In genomic region chr4:131723415-131724080, GRCm38 (mm10) we compare ENCODE assay signal across 9 mouse cellular contexts.
DNase-seq lines count a peak whose midpoint lies in the region; ATAC-seq and TF ChIP-seq lines count a peak whose summit lies in the region.
"Had no signal": no experiment of that assay in that cellular context is flagged by ENCODE, and none has a peak within 500 bp of the region (broad histone marks: within the 10 kb centered on the region; RNA-seq: fewer than 3 reads in every experiment).

No protein-coding gene starts in this region.

- H3K27ac ChIP-seq in hindbrain, embryonic 11.5 days (ENCODE audit: low read depth, low read length), result no peak overlapping the region
- no peak overlapping the region for H3K27ac ChIP-seq in hindbrain, embryonic 13.5 days
- no peak overlapping the region for H3K27ac ChIP-seq in cortical plate, adult 2 months (ENCODE audit: insufficient read depth, low read length)
- H3K27ac ChIP-seq: midbrain, embryonic 12.5 days had no signal

- no peak overlapping the region for H3K4me3 ChIP-seq in hindbrain, embryonic 11.5 days (ENCODE audit: low read depth, low read length)
- H3K4me3 ChIP-seq in hindbrain, embryonic 13.5 days, result no peak overlapping the region
- H3K4me3 ChIP-seq in cortical plate, adult 2 months (ENCODE audit: insufficient read depth, low read length), result no peak overlapping the region
- H3K4me3 ChIP-seq: midbrain, embryonic 12.5 days had no signal

- WGBS in hindbrain, embryonic 11.5 days, result 58% methylated on average over 11 of the region's 11 CpGs
- WGBS in hindbrain, embryonic 13.5 days, result 58% methylated on average over 11 of the region's 11 CpGs

- TF ChIP-seq POLR2A in cortical plate, adult 2 months (IDR thresholded peaks at IDR 0.05; ENCODE audit: extremely low read depth, insufficient read depth, low read length), result no peak

- TF ChIP-seq CTCF in cortical plate, adult 2 months (IDR thresholded peaks at IDR 0.05; ENCODE audit: extremely low read depth, insufficient read depth, low read length), result peak; percentile 47; the same call in 1 of the 2 replicates

- H3K27me3 ChIP-seq in hindbrain, embryonic 11.5 days (ENCODE audit: control insufficient read depth, insufficient read depth, low read length), result no peaks in the 10 kb centered on the region
- no peaks in the 10 kb centered on the region for H3K27me3 ChIP-seq in hindbrain, embryonic 13.5 days
- H3K27me3 ChIP-seq: midbrain, embryonic 12.5 days had no signal

- H3K4me1 ChIP-seq in hindbrain, embryonic 11.5 days (replicated peaks; ENCODE audit: control insufficient read depth, insufficient read depth, low read length), result no peaks in the 10 kb centered on the region
- peaks cover 8% of the 10 kb centered on the region for H3K4me1 ChIP-seq in hindbrain, embryonic 13.5 days (replicated peaks)
- H3K4me1 ChIP-seq in cortical plate, adult 2 months (ENCODE audit: control insufficient read depth, insufficient read depth, low read length), result peaks cover 2% of the 10 kb centered on the region

- no peaks in the 10 kb centered on the region for H3K9me3 ChIP-seq in hindbrain, embryonic 11.5 days (ENCODE audit: control insufficient read depth, low read length)
- H3K9me3 ChIP-seq in hindbrain, embryonic 13.5 days, result no peaks in the 10 kb centered on the region
- H3K9me3 ChIP-seq: midbrain, embryonic 12.5 days had no signal

- no peaks in the 10 kb centered on the region for H3K36me3 ChIP-seq in hindbrain, embryonic 11.5 days (ENCODE audit: control insufficient read depth, insufficient read depth, low read length)
- H3K36me3 ChIP-seq in hindbrain, embryonic 13.5 days, result no peaks in the 10 kb centered on the region
- H3K36me3 ChIP-seq: midbrain, embryonic 12.5 days had no signal

- no peak for ATAC-seq in hindbrain, embryonic 11.5 days (ENCODE audit: low FRiP score)
- ATAC-seq in hindbrain, embryonic 13.5 days (ENCODE audit: low FRiP score), result no peak
- ATAC-seq in megakaryocyte-erythroid progenitor cell, adult 5-6 weeks (replicated peaks; ENCODE audit: low FRiP score, low TSS enrichment, poor library complexity, severe bottlenecking), result peak; percentile 82

- H3K4me2 ChIP-seq in hindbrain, embryonic 11.5 days (replicated peaks; ENCODE audit: low read depth, low read length), result no peak overlapping the region
- no peak overlapping the region for H3K4me2 ChIP-seq in hindbrain, embryonic 13.5 days
- H3K4me2 ChIP-seq: midbrain, embryonic 12.5 days had no signal

- DNase-seq in hindbrain, embryonic 11.5 days (ENCODE audit: low spot score), result peak; percentile 72
- peak; percentile 84 for DNase-seq in adrenal gland, adult 2 months
- peak; percentile 76 for DNase-seq in heart, postnatal 4 days
- DNase-seq in layer of hippocampus, postnatal 14 days (ENCODE audit: low spot score in 2 of 2), result peak; percentile 50 to 56
- peak; percentile 57 to 61 for DNase-seq in urinary bladder, adult 18-20 months (ENCODE audit: low spot score in 2 of 2)

- H3K9ac ChIP-seq in hindbrain, embryonic 11.5 days (ENCODE audit: low read depth, low read length), result no peak overlapping the region
- no peak overlapping the region for H3K9ac ChIP-seq in hindbrain, embryonic 13.5 days
- H3K9ac ChIP-seq: midbrain, embryonic 12.5 days had no signal
